Mouse (Mus musculus) inflammation-experienced regulatory T-cells, adult 6 months (primary cell): ENCODE results near the gene Noa1. TPM values are rescaled to one million over a fixed set of nuclear protein-coding genes. Genes with fewer than 3 reads are reported as not detected.

Experiments used
- ATAC-seq: one replicate; pipeline ENCODE4 v1.8.0; 2017
- polyA plus RNA-seq, 3 experiments: library from polyadenylated mRNA; unstranded; fragments of 100-300 nt; shearing (Covaris generic); gene quantifications; one replicate each; pipeline ENCODE4 v1.2.1; 2017

Noa1 gene
- polyA plus RNA-seq: 1 to 10 TPM; 4.3 to 6.2 (median 4.8) TPM

- ATAC-seq: peak; percentile 89
Measured at GRCm38 (mm10) chr5:77309924-77310772, at the start of gene Noa1, which contains the start of gene Polr2b. Gene Noa1 (minus strand): TSS chr5:77310084. Gene Polr2b (plus strand): TSS chr5:77310147.

GRCm38 (mm10) chr5:77358347-77358746, 48.5 kb upstream of the Noa1 start:
- no peak for ATAC-seq

DNA sequence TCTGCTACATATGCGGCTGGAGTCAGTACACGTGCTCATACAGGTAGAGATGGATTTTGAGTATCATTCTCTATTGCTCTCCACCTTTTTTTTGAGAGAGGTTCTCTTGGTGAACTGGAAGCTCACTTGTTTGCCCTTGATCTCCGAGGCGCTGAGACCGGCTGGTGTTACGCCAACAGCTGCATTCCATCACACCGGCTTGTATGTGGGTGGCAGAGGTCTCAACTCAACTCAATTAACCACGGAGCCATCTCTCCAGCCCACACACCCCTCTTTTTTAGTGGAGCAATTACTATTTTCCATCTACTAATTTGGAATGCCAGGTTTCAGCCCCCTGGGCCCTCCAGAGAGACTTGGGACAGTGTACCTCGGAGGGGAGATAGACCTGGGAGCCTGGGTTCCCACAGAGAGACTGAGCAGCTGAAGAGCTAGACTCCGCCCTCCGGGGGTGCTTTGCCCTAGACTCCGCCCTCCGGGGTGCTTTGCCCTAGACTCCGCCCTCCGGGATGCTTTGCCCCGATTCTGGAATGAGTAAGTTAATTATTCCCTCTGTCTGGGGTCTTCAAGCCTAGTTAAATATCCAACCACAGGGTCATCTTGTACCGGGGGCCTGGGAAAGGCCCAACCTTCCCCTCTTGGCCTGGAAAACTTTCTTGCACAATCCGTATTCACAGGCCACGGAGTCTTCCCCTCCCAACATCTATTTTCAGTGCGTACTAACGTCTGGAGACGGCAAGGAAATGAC, 47.7 kb upstream of the Noa1 start:
- ATAC-seq: peak; percentile 81

DNA sequence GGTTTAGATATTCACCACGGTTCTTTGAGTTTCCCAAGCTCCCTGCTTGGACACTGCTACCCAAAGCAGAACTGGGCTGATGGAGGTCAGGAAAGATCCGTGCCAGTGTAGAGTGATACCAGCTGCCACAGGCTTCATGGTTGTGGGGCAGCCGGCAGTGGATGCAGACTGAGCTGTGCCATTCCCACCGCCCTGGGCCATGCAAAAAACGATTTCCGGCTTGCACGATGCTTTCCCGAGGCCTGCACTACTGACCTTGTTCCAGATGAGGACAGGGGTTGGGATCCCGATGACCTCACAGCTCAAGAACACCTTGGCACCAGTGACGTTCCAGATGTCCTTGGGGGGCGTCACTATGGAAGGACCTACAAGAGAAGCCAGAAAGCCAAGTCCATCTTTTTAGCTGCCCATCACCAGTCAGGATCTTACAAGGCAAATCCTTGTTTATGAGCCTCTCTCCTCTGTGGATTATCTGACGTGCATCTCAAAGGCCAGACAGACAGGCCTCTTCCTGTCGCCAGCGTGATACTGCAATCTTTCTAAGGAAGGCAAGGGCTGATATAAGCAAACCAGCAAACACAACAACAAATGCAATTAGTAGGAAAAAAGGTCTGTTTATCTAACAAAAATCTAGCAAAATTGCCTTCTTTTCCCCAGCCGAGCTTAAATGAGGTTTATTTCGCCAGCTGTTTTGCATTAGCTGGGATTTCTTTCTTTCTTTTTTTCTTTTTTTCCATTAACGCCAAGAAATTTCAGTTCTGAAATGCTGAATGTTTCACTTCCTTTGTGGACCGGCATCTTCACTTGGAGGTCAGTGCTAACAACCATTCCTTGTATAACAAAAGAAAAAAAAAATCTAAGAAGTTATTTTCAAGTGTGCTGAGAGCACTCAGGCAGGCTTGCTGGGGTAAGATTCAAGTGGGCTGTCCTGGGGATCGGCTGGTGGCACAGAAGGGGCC, 45.7 kb upstream of the Noa1 start:
- ATAC-seq: no peak

GRCm38 (mm10) chr5:77354361-77354787, 44.5 kb upstream of the Noa1 start:
- ATAC-seq: peak; percentile 73

DNA sequence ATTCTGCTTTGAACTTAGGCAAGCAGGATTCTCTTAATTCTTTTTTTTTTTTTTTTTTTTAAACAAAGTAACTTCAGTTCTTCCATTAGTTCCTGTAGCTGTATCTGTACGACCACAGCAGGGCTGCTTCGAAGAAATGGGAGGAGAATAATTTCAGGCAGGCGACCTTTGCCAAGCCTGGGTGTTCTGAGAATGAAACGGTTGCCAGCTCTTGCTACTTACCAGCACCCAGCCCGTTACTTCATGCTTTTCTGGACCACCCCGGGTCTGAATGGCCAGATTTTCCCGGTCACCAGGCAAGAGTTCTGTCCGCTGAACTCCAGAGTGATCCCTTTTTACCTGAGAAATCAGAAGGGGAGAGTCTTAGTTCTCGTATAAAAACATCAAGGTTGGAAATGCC, 41.8 kb upstream of the Noa1 start:
- ATAC-seq: no peak

- no peak for ATAC-seq
Measured at GRCm38 (mm10) chr5:77349971-77350658, 40.2 kb upstream of the Noa1 start.

- ATAC-seq: no peak
Measured at GRCm38 (mm10) chr5:77348901-77349300, 39.0 kb upstream of the Noa1 start.

DNA sequence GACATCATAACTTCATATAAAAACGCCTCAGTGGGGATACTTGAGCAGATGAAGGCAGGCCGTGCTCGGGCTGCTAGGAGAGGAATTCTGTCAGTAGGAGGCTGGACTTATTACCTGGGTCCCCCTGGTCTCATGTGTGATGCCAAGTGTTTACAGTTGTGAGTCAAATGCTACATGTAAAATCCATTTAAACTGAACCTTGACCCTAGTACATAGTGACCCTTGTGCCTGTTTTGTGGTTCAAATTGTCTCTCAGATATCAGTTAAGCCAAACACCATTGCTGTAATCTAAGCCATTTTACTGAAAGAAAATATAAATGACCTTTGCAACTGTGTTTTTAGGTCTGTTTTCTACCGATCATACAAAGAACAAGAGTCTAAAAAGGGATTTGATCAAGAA, 30.1 kb upstream of the Noa1 start:
- ATAC-seq: no peak

- ATAC-seq: peak; percentile 54
Measured at GRCm38 (mm10) chr5:77330154-77330553, 20.3 kb upstream of the Noa1 start.

DNA sequence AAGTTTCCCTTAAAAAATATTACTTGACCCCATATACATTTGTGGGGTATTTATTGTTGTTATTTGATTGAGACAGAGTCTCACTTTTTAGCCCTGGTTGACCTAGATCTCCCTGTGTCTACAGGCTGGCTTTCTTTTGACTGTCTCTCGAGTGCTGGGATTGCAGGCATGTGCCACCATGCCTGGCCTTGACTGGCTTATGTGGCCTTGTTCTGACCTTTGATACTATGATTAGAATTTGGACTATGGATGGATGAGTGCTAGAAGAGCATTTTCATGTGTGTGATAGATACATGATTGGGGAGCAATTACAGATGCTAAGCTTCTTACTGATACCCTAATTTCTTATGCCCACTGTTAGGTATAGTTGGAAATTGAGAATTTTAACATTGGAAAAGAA, 15.1 kb upstream of the Noa1 start:
- no peak for ATAC-seq

- ATAC-seq: no peak
Measured at GRCm38 (mm10) chr5:77314986-77315385, 5.1 kb upstream of the Noa1 start.

- ATAC-seq: no peak
Measured at GRCm38 (mm10) chr5:77314206-77314605, 4.3 kb upstream of the Noa1 start.

GRCm38 (mm10) chr5:77309051-77309906, 605 bp downstream of the Noa1 start:
- ATAC-seq: peak; percentile 51

DNA sequence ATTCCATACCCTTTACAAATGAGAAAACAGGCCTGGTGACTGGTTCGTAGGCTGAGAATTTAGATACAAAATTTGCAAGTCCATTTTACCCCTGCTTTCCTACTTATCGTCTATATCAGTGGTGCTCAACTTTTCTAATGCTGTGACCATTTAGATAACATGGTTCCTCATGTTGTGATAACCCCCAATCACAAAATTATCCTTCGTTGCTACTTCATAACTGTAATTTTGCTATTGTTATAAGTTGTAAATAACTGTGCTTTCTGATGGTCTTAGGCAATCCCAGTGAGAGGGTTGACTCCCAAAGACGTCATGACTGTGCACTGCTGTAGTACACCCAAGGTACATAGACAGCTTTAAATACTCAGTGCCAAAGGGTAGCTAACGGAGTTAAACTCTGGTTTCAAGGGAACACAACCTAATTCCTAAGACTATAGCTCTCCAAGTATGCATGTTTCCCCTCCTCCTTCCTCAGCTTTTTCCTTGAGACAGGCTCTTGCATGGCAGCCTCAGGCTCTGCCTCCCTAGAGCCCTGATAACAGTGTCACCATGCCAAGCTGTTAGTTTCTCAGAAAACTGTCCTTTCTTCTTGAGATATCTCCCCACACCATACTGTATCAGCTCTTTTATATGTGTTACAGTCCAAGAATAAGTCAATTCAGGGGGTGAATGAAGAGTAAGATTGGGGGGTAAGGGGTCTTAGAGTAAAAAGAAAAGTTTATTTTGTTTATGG, 1.9 kb downstream of the Noa1 start:
- ATAC-seq: no peak

DNA sequence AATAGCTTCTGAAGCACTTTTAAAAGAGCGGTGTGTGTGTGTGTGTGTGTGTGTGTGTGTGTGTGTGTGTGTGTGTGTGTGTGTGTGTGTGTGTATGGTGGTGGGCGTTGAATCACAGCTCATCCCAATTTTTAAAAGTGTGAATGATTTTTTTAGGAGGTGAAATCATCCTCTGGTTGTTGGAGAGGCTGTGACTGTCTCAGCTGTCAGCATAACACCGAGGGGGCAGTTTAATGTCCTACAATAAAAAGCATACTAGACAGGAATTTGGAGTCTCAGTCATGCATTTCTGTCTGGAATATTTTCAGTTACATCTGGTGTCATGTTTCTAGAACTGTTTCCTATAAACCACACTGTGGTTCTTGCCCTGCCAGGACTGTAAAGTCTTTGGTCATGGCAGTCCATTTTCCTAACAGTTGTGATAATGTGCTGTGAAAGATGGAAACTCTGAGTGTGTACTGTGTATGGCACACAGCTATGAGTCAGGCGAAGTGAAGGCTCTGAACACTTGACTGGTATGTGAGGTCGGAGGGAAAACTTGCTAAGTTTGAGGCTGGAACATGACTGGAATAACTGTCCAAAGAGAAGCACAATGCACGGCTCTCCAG, 8.5 kb downstream of the Noa1 start:
- no peak for ATAC-seq

DNA sequence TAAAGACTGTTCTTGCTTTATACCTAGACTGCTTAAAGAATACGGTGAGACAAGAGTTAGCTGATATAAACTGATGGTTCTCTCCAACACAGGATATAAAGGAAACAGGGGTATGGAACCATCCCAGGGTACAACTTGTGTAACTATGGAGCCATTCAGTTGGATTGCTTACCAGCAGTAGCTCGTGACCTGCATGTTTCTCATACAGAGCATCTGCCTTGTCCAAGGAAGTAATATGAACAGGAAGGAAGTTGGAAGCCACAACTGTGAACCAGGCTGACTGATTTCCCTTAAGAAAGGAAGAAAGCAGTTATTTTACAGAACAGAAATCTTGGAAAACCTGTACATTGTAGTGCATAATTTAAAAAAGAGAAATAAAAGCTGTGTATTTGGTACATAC, 10.4 kb downstream of the Noa1 start:
- no peak for ATAC-seq

- no peak for ATAC-seq
Measured at GRCm38 (mm10) chr5:77292803-77293522, 16.9 kb downstream of the Noa1 start.

DNA sequence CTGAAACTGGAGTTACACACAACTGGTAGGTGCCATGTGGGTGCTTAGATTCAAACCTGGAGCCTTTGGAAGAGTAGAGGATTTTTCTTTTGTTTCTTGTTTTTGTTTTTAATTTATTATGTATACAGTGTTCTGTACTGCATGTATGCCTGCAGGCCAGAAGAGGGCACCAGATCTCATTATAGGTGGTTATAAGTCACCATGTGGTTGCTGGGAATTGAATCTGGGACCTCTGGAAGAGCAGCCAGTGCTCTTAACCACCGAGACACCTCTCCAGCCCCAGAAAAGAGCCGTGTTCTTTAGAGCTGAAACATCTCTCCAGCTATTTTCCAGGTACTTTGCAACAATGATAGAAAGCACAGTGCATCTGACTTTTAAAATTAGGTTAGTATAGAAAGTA, 19.3 kb downstream of the Noa1 start:
- no peak for ATAC-seq
